Mouse (Mus musculus) hindbrain, embryonic 10.5 days (tissue): Measurements from ENCODE around the gene Ap2a1. TPM values are rescaled to one million over a fixed set of nuclear protein-coding genes. Genes with fewer than 3 reads are reported as not detected.

Experiments used
- DNase-seq: peaks from one replicate; pipeline ENCODE4 v3.0.0-alpha.2; 2017; ENCODE audit warnings: low spot score
- H3K27ac ChIP-seq: fragments of 300-500 bp; sonication (generic); 2 replicates; pipeline ENCODE4 v1.5.1; 2016; ENCODE audit warnings: mild to moderate bottlenecking, moderate library complexity
- H3K27me3 ChIP-seq: fragments of 300-500 bp; sonication (generic); 2 replicates; pipeline ENCODE4 v1.6.1; 2016; ENCODE audit warnings: mild to moderate bottlenecking; ENCODE audit not compliant: poor library complexity, insufficient read depth, severe bottlenecking
- H3K36me3 ChIP-seq: fragments of 300-500 bp; sonication (generic); 2 replicates; pipeline ENCODE4 v1.6.1; 2016; ENCODE audit warnings: mild to moderate bottlenecking, moderate library complexity
- H3K4me1 ChIP-seq: fragments of 300-500 bp; sonication (generic); replicated peaks from 2 replicates; pipeline ENCODE4 v1.6.1; 2016; ENCODE audit warnings: mild to moderate bottlenecking
- H3K4me3 ChIP-seq: fragments of 300-500 bp; sonication (generic); 2 replicates; pipeline ENCODE4 v1.5.1; 2016; ENCODE audit warnings: mild to moderate bottlenecking, moderate library complexity
- H3K9me3 ChIP-seq: fragments of 300-500 bp; sonication (generic); 2 replicates; pipeline ENCODE4 v1.6.1; 2016; ENCODE audit warnings: mild to moderate bottlenecking, moderate library complexity
- WGBS: fragments of 180-500 bp; shearing (Covaris S2); methylation state at CpG from one replicate; pipeline ENCODE4 v1.1.7; 2016; 5-methylcytosine and 5-hydroxymethylcytosine counted together
- polyA plus RNA-seq: library from polyadenylated mRNA; unstranded; fragments of >200 nt; fragmentation: Nextera tagmentation; extraction: Ambion mirVana; gene quantifications from 2 replicates; pipeline ENCODE4 v1.2.1, GENCODE M21; 2016

The Ap2a1 gene
- polyA plus RNA-seq, 1 experiment from 2014 or later = 93.1 TPM

- H3K36me3 ChIP-seq = peaks cover 60% of the 10 kb centered on the region
- no peaks in the 10 kb centered on the region for H3K9me3 ChIP-seq
- H3K27me3 ChIP-seq = no peaks in the 10 kb centered on the region
- peak overlapping the region; percentile 29 for H3K27ac ChIP-seq
- peak overlapping the region; percentile 95 for H3K4me3 ChIP-seq
- WGBS = 79% methylated on average over 19 of the region's 19 CpGs
- no peak for DNase-seq
- H3K4me1 ChIP-seq = peaks cover 59% of the 10 kb centered on the region
These were observed 62.1 kb downstream of the Ap2a1 start for GRCm38 (mm10) chr7:44867010-44867702.

- no peak overlapping the region for H3K27ac ChIP-seq
- H3K36me3 ChIP-seq = peaks cover 67% of the 10 kb centered on the region
- peaks cover 60% of the 10 kb centered on the region for H3K4me1 ChIP-seq
- H3K9me3 ChIP-seq = no peaks in the 10 kb centered on the region
- no peak for DNase-seq
- H3K27me3 ChIP-seq = no peaks in the 10 kb centered on the region
- WGBS = 73% methylated on average over 15 of the region's 15 CpGs
- peak overlapping the region; percentile 95 for H3K4me3 ChIP-seq
These were observed 62.9 kb downstream of the Ap2a1 start for GRCm38 (mm10) chr7:44866276-44867009.

- Histone ChIP-seq H3K4me3 (peak overlapping the region; percentile 20; the same call in 1 of the 2 replicates), H3K36me3 (peaks cover 82% of the 10 kb centered on the region), H3K4me1 (peaks cover 61% of the 10 kb centered on the region), H3K27me3 (no peaks in the 10 kb centered on the region), H3K9me3 (no peaks in the 10 kb centered on the region), H3K27ac (no peak overlapping the region)
- no peak for DNase-seq
- 88% methylated on average over 24 of the region's 24 CpGs for WGBS
These were observed 64.4 kb downstream of the Ap2a1 start for GRCm38 (mm10) chr7:44864595-44865542.

GRCm38 (mm10) chr7:44863982-44864494 is 65.3 kb downstream of the Ap2a1 start:
- DNase-seq = no peak
- 91% methylated on average over 11 of the region's 11 CpGs for WGBS
- Histone ChIP-seq H3K9me3 (no peaks in the 10 kb centered on the region), H3K27me3 (no peaks in the 10 kb centered on the region), H3K27ac (no peak overlapping the region), H3K36me3 (peaks cover 90% of the 10 kb centered on the region), H3K4me1 (peaks cover 61% of the 10 kb centered on the region), H3K4me3 (peak overlapping the region; percentile 20; the same call in 1 of the 2 replicates)

- WGBS = 93% methylated on average over 14 of the region's 14 CpGs
- H3K9me3 ChIP-seq = no peaks in the 10 kb centered on the region
- peaks cover 63% of the 10 kb centered on the region for H3K4me1 ChIP-seq
- H3K27ac ChIP-seq = no peak overlapping the region
- no peak for DNase-seq
- no peaks in the 10 kb centered on the region for H3K27me3 ChIP-seq
- H3K4me3 ChIP-seq = peak overlapping the region; percentile 20; the same call in 1 of the 2 replicates
- peaks cover 90% of the 10 kb centered on the region for H3K36me3 ChIP-seq
These were observed 66.1 kb downstream of the Ap2a1 start for GRCm38 (mm10) chr7:44863210-44863609.

- Histone ChIP-seq H3K4me3 (no peak overlapping the region), H3K27ac (no peak overlapping the region), H3K27me3 (no peaks in the 10 kb centered on the region), H3K9me3 (no peaks in the 10 kb centered on the region), H3K4me1 (peaks cover 63% of the 10 kb centered on the region), H3K36me3 (peaks cover 83% of the 10 kb centered on the region)
- DNase-seq = no peak
- WGBS = 92% methylated on average over 8 of the region's 8 CpGs
These were observed 66.9 kb downstream of the Ap2a1 start for GRCm38 (mm10) chr7:44862434-44862833.

- H3K4me3 ChIP-seq = 0 out of 2 replicates have a peak overlapping the region, but pooled peaks have one; percentile 29
- no peaks in the 10 kb centered on the region for H3K9me3 ChIP-seq
- WGBS = 89% methylated on average over 14 of the region's 14 CpGs
- H3K36me3 ChIP-seq = peaks cover 73% of the 10 kb centered on the region
- peak overlapping the region; percentile 50; the same call in 1 of the 2 replicates for H3K27ac ChIP-seq
- DNase-seq = no peak
- H3K4me1 ChIP-seq = peaks cover 63% of the 10 kb centered on the region
- H3K27me3 ChIP-seq = no peaks in the 10 kb centered on the region
These were observed 67.9 kb downstream of the Ap2a1 start for GRCm38 (mm10) chr7:44861429-44861816.

- Histone ChIP-seq H3K27me3 (no peaks in the 10 kb centered on the region), H3K27ac (peak overlapping the region; percentile 50), H3K36me3 (peaks cover 67% of the 10 kb centered on the region), H3K4me3 (peak overlapping the region; percentile 29), H3K9me3 (no peaks in the 10 kb centered on the region), H3K4me1 (peaks cover 63% of the 10 kb centered on the region)
- peak; percentile 83 for DNase-seq
- WGBS = 62% methylated on average over 22 of the region's 22 CpGs
These were observed 68.5 kb downstream of the Ap2a1 start for GRCm38 (mm10) chr7:44860576-44861428.

GRCm38 (mm10) chr7:44859896-44860295 is 69.4 kb downstream of the Ap2a1 start:
- H3K36me3 ChIP-seq = peaks cover 58% of the 10 kb centered on the region
- H3K4me3 ChIP-seq = peak overlapping the region; percentile 29; the same call in 1 of the 2 replicates
- H3K27me3 ChIP-seq = no peaks in the 10 kb centered on the region
- WGBS = 92% methylated on average over 11 of the region's 11 CpGs
- H3K27ac ChIP-seq = no peak overlapping the region
- H3K4me1 ChIP-seq = peaks cover 64% of the 10 kb centered on the region
- no peaks in the 10 kb centered on the region for H3K9me3 ChIP-seq
- DNase-seq = no peak

GRCm38 (mm10) chr7:44857905-44858304 is 71.4 kb downstream of the Ap2a1 start:
- DNase-seq = no peak
- H3K27me3 ChIP-seq = no peaks in the 10 kb centered on the region
- H3K9me3 ChIP-seq = no peaks in the 10 kb centered on the region
- H3K4me1 ChIP-seq = peaks cover 80% of the 10 kb centered on the region
- peak overlapping the region; percentile 95 for H3K27ac ChIP-seq
- H3K4me3 ChIP-seq = peak overlapping the region; percentile 91
- H3K36me3 ChIP-seq = peaks cover 47% of the 10 kb centered on the region
- 28% methylated on average over 8 of the region's 8 CpGs for WGBS

- no peaks in the 10 kb centered on the region for H3K9me3 ChIP-seq
- H3K36me3 ChIP-seq = peaks cover 47% of the 10 kb centered on the region
- no peaks in the 10 kb centered on the region for H3K27me3 ChIP-seq
- under 1% methylated on average over 32 of the region's 32 CpGs for WGBS
- DNase-seq = peak; percentile 91
- peak within 1 kb of the TSS; percentile 95 for H3K27ac ChIP-seq
- peaks cover 85% of the 10 kb centered on the region for H3K4me1 ChIP-seq
- peak within 1 kb of the TSS; percentile 91 for H3K4me3 ChIP-seq
These were observed 72.2 kb downstream of the Ap2a1 start, which contains the start of gene Pnkp for GRCm38 (mm10) chr7:44857042-44857552. Pnkp (plus strand) TSS chr7:44857139.
